Mouse (Mus musculus) brain, adult 2 months (tissue): ENCODE measurements at regions not wholly inside any gene's neighbourhood (a gene's known extent, or its start where the extent isn't known, plus 50 kb on each side); places are given as distances from the start of the nearest gene placed in this dataset.

Experiments used
- DNase-seq: peaks from one replicate; pipeline ENCODE4 v3.0.0; 2011; ENCODE audit warnings: low read depth, low spot score

GRCm38 (mm10) chr10:37473086-37473485 is 334.4 kb upstream of the Marcks start:
- no peak for DNase-seq

- no peak for DNase-seq
Measured at GRCm38 (mm10) chr10:37457384-37457783, 318.7 kb upstream of the Marcks start.

- DNase-seq: no peak
Measured at GRCm38 (mm10) chr10:37449894-37450293, 311.2 kb upstream of the Marcks start.

- DNase-seq: no peak
Measured at GRCm38 (mm10) chr10:37447333-37448204, 308.8 kb upstream of the Marcks start.

GRCm38 (mm10) chr10:37439863-37440613 is 301.3 kb upstream of the Marcks start:
- no peak for DNase-seq

- no peak for DNase-seq
Measured at GRCm38 (mm10) chr10:37438312-37438711, 299.6 kb upstream of the Marcks start.

- no peak for DNase-seq
Measured at GRCm38 (mm10) chr10:37436849-37437248, 298.1 kb upstream of the Marcks start.

GRCm38 (mm10) chr10:37434229-37434628 is 295.5 kb upstream of the Marcks start:
- DNase-seq: no peak

GRCm38 (mm10) chr10:37423047-37423446 is 284.3 kb upstream of the Marcks start:
- no peak for DNase-seq

- no peak for DNase-seq
Measured at GRCm38 (mm10) chr10:37422612-37423011, 283.9 kb upstream of the Marcks start.

- DNase-seq: peak; percentile 30
Measured at GRCm38 (mm10) chr10:37416321-37416720, 277.6 kb upstream of the Marcks start.

- DNase-seq: no peak
Measured at GRCm38 (mm10) chr10:37412401-37412800, 273.7 kb upstream of the Marcks start.

- peak; percentile 34 for DNase-seq
Measured at GRCm38 (mm10) chr10:37409749-37410148, 271.0 kb upstream of the Marcks start.

GRCm38 (mm10) chr10:37407487-37407886 is 268.8 kb upstream of the Marcks start:
- DNase-seq: no peak

- DNase-seq: no peak
Measured at GRCm38 (mm10) chr10:37404933-37405332, 266.2 kb upstream of the Marcks start.

- no peak for DNase-seq
Measured at GRCm38 (mm10) chr10:37404407-37404806, 265.7 kb upstream of the Marcks start.

- DNase-seq: peak; percentile 50
Measured at GRCm38 (mm10) chr10:37402376-37402775, 263.7 kb upstream of the Marcks start.

- peak; percentile 86 for DNase-seq
Measured at GRCm38 (mm10) chr10:37400991-37401390, 262.3 kb upstream of the Marcks start.

- peak; percentile 31 for DNase-seq
Measured at GRCm38 (mm10) chr10:37400379-37400778, 261.7 kb upstream of the Marcks start.

- DNase-seq: peak; percentile 92
Measured at GRCm38 (mm10) chr10:37397271-37397991, 258.7 kb upstream of the Marcks start.

GRCm38 (mm10) chr10:37390011-37390410 is 251.3 kb upstream of the Marcks start:
- no peak for DNase-seq

GRCm38 (mm10) chr10:37386216-37386615 is 247.5 kb upstream of the Marcks start:
- DNase-seq: no peak
